Mouse (Mus musculus) stomach, embryonic 16.5 days (tissue): ENCODE results near the gene Fbxl13. TPM values are rescaled to one million over a fixed set of nuclear protein-coding genes. Genes with fewer than 3 reads are reported as not detected.

Source experiments
- ATAC-seq: fragments of 200-750 bp; cut with Nextera tagmentation; 2 replicates; pipeline ENCODE4 v1.8.0; 2017; ENCODE audit warnings: moderate number of reproducible peaks, moderate TSS enrichment; ENCODE audit not compliant: insufficient read depth, low FRiP score
- H3K27ac ChIP-seq: fragments of 300-500 bp; sonication (generic); 2 replicates; pipeline ENCODE4 v1.5.1; 2014; ENCODE audit warnings: low read length
- H3K27me3 ChIP-seq: fragments of 300-500 bp; sonication (generic); 2 replicates; pipeline ENCODE4 v1.6.1; 2014; ENCODE audit warnings: low read length, control low read depth, mixed read lengths; ENCODE audit not compliant: control insufficient read depth, insufficient read depth
- H3K36me3 ChIP-seq: fragments of 300-500 bp; sonication (generic); 2 replicates; pipeline ENCODE4 v1.6.1; 2014; ENCODE audit warnings: low read length; ENCODE audit not compliant: control insufficient read depth, insufficient read depth
- H3K4me1 ChIP-seq: fragments of 300-500 bp; sonication (generic); 2 replicates; pipeline ENCODE4 v1.6.1; 2014; ENCODE audit warnings: low read length, control low read depth, mixed read lengths; ENCODE audit not compliant: control insufficient read depth, insufficient read depth
- H3K4me2 ChIP-seq: fragments of 300-500 bp; sonication (generic); 2 replicates; pipeline ENCODE4 v1.6.1; 2014; ENCODE audit warnings: low read depth, low read length, mixed read lengths
- H3K4me3 ChIP-seq: fragments of 300-500 bp; sonication (generic); replicated peaks from 2 replicates; pipeline ENCODE4 v1.5.1; 2014; ENCODE audit warnings: mild to moderate bottlenecking, low read length
- H3K9ac ChIP-seq: fragments of 300-500 bp; sonication (generic); 2 replicates; pipeline ENCODE4 v1.6.1; 2014; ENCODE audit warnings: low read length
- H3K9me3 ChIP-seq: fragments of 300-500 bp; sonication (generic); replicated peaks from 2 replicates; pipeline ENCODE4 v1.6.1; 2016; ENCODE audit warnings: low read length, control low read depth; ENCODE audit not compliant: control insufficient read depth
- WGBS: fragments of 180-500 bp; shearing (Covaris S2); extraction: QIAGEN DNeasy Blood & Tissue Kit; methylation state at CpG from one replicate; pipeline ENCODE4 v1.1.7; 2014; 5-methylcytosine and 5-hydroxymethylcytosine counted together
- polyA plus RNA-seq: library from polyadenylated mRNA; unstranded; fragments of >200 nt; fragmentation: Nextera tagmentation; extraction: Ambion mirVana; gene quantifications from 2 replicates; pipeline ENCODE4 v1.2.1, GENCODE M21; 2015

Gene Fbxl13
- 0.31 and 0.42 TPM in 2 replicates for polyA plus RNA-seq

DNA sequence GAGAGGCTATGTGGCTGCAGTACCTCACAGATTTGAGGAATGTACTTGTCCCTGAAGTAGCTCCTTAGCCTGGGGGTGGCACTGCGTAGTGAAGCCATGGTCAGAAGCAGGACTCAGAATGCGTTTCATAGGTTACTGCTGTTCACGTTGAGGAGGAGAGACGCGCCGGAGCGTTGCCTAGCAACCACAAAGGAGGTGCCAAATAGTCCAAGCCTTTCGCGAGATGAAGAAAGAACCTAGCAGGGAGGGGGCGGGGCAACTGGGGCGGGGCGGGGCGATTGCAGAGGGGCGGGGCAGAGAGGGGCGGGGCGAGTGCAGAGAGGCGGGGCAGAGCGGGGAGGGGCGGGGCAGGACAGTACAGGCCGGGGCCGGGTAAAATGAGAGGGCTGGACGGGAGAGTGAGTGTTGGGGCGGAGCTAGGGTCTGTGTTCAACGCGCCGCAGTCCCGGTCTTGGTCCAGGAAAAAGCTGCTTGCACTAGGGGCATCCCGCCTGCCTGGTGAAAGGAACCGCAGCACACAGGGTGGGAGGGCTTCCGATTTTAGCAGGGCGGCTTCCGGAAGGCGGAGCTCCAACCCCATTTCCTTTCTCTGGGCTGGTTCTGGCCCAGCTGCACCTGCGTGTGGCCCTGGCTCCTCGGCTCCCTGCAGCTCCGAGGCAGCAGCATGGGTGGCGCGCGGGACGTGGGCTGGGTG is at the start of gene Fbxl13, which contains the start of gene Armc10:
Gene Fbxl13 (minus strand): TSS at position 196 of the 694 bp plus-strand sequence.
Gene Armc10 (plus strand): TSS at position 375 of the 694 bp plus-strand sequence.
- H3K27me3 ChIP-seq = no peaks in the 10 kb centered on the region
- ATAC-seq = peak; percentile 97
- under 1% methylated on average over 40 of the region's 40 CpGs for WGBS

GRCm38 (mm10) chr5:21694854-21695490 is 49.5 kb upstream of the Fbxl13 start:
- no peak overlapping the region for H3K4me2 ChIP-seq
- H3K27me3 ChIP-seq = no peaks in the 10 kb centered on the region
- H3K4me1 ChIP-seq = no peaks in the 10 kb centered on the region
- H3K36me3 ChIP-seq = no peaks in the 10 kb centered on the region
- no peak overlapping the region for H3K4me3 ChIP-seq
- no peak overlapping the region for H3K27ac ChIP-seq
- no peaks in the 10 kb centered on the region for H3K9me3 ChIP-seq
- no peak overlapping the region for H3K9ac ChIP-seq
- ATAC-seq = peak; percentile 64; the same call in 1 of the 2 replicates
- 63% methylated on average over 3 of the region's 3 CpGs for WGBS

More for the DNA sequence above, at the start of gene Fbxl13, which contains the start of gene Armc10:
- Histone ChIP-seq H3K4me3 (peak within 1 kb of the TSS; percentile 88), H3K4me2 (peak within 1 kb of the TSS; percentile 65), H3K9ac (peak within 1 kb of the TSS; percentile 84), H3K9me3 (no peaks in the 10 kb centered on the region), H3K36me3 (peaks cover 3% of the 10 kb centered on the region; the same call in 1 of the 2 replicates), H3K27ac (peak within 1 kb of the TSS; percentile 87), H3K4me1 (peaks cover 18% of the 10 kb centered on the region)

DNA sequence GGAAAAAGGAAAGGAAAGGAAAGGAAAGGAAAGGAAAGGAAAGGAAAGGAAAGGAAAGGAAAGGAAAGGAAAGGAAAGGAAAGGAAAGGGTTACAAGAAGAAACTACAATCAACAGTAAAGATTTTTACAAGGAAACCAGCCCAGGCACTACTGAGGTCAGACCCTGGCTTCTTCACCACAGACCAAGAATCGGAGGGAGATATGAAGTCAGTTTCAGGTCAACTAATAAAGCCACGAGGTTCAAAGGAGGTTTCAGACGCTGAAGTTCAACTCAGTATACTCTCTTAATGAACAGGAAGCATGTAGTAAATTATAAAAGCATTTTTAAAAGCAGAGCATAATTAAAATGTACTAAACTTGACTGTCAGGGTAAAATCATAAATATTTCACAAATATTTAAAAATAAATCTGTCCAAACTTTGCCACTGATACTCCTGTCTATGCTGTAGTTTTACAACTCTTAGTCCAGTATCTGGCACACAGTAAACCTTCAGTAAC is 48.0 kb upstream of the Fbxl13 start:
- H3K27ac ChIP-seq = no peak overlapping the region
- H3K9me3 ChIP-seq = no peaks in the 10 kb centered on the region
- H3K4me2 ChIP-seq = no peak overlapping the region
- H3K27me3 ChIP-seq = no peaks in the 10 kb centered on the region
- H3K4me3 ChIP-seq = no peak overlapping the region
- no peaks in the 10 kb centered on the region for H3K4me1 ChIP-seq
- no peak overlapping the region for H3K9ac ChIP-seq
- ATAC-seq = no peak
- H3K36me3 ChIP-seq = no peaks in the 10 kb centered on the region
- 49% methylated on average over 3 of the region's 3 CpGs for WGBS

DNA sequence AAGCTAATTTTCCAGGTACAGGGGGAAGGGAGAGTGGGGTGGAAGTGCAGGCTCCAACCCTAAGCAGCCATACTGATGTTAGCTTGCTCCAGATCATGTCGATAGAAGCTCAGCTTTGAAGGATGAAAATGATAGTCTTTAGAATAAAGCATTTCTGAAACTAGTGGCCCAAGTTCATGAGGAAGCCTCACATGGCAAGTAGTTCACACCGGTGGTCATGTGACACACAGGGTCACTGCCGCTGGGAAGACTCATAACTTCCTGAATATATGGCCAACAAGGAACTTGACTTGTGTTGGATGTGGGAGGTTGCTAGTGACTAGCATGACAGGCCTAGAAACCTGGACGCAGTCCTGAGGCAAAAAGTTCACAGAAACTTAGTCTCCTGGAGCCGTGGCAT is 46.8 kb upstream of the Fbxl13 start:
- WGBS = 86% methylated on average over 5 of the region's 5 CpGs
- H3K27me3 ChIP-seq = no peaks in the 10 kb centered on the region
- no peak overlapping the region for H3K4me2 ChIP-seq
- no peak overlapping the region for H3K9ac ChIP-seq
- no peak for ATAC-seq
- no peaks in the 10 kb centered on the region for H3K36me3 ChIP-seq
- H3K4me3 ChIP-seq = no peak overlapping the region
- H3K4me1 ChIP-seq = no peaks in the 10 kb centered on the region
- no peaks in the 10 kb centered on the region for H3K9me3 ChIP-seq
- H3K27ac ChIP-seq = no peak overlapping the region

GRCm38 (mm10) chr5:21687042-21687441 is 41.6 kb upstream of the Fbxl13 start:
- no peaks in the 10 kb centered on the region for H3K4me1 ChIP-seq
- no peaks in the 10 kb centered on the region for H3K27me3 ChIP-seq
- H3K4me3 ChIP-seq = no peak overlapping the region
- H3K4me2 ChIP-seq = no peak overlapping the region
- no peak overlapping the region for H3K27ac ChIP-seq
- 0 out of 2 replicates have a peak, but pooled peaks cover 3% of the 10 kb centered on the region for H3K9me3 ChIP-seq
- no peaks in the 10 kb centered on the region for H3K36me3 ChIP-seq
- ATAC-seq = no peak
- 52% methylated on average over 4 of the region's 4 CpGs for WGBS
- H3K9ac ChIP-seq = no peak overlapping the region

DNA sequence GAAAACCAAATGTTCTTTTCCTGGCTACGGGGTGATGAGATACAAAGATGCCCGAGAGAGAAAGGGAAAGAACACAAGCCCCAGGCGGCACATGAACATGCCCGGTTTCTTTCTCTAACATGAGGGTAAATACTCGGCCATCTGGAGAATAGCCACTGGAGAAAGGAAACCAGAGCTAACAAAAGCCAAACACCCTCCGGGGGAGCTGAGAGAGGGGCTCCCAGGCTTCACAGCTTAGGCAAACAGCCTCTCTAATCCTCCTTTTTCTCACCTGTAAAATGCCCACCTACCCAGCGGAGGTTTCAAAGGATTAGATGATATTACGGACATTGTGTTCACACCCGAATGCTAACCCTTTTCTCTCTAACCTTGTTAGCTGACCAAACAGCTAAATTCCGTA is 39.6 kb upstream of the Fbxl13 start:
- 0 out of 2 replicates have a peak, but pooled peaks cover 3% of the 10 kb centered on the region for H3K9me3 ChIP-seq
- H3K4me2 ChIP-seq = no peak overlapping the region
- WGBS = 66% methylated on average over 10 of the region's 10 CpGs
- no peaks in the 10 kb centered on the region for H3K4me1 ChIP-seq
- H3K27ac ChIP-seq = no peak overlapping the region
- H3K36me3 ChIP-seq = no peaks in the 10 kb centered on the region
- no peak overlapping the region for H3K4me3 ChIP-seq
- no peaks in the 10 kb centered on the region for H3K27me3 ChIP-seq
- H3K9ac ChIP-seq = no peak overlapping the region
- no peak for ATAC-seq

- no peaks in the 10 kb centered on the region for H3K36me3 ChIP-seq
- H3K4me2 ChIP-seq = no peak overlapping the region
- H3K27me3 ChIP-seq = no peaks in the 10 kb centered on the region
- H3K9me3 ChIP-seq = 0 out of 2 replicates have a peak, but pooled peaks cover 3% of the 10 kb centered on the region
- no peak overlapping the region for H3K4me3 ChIP-seq
- ATAC-seq = no peak
- H3K4me1 ChIP-seq = no peaks in the 10 kb centered on the region
- 89% methylated on average over 9 of the region's 9 CpGs for WGBS
- no peak overlapping the region for H3K9ac ChIP-seq
- no peak overlapping the region for H3K27ac ChIP-seq
Observed at GRCm38 (mm10) chr5:21683811-21684210, 38.4 kb upstream of the Fbxl13 start.

GRCm38 (mm10) chr5:21680940-21681339 is 35.5 kb upstream of the Fbxl13 start:
- 0 out of 2 replicates have a peak, but pooled peaks cover 3% of the 10 kb centered on the region for H3K9me3 ChIP-seq
- no peaks in the 10 kb centered on the region for H3K27me3 ChIP-seq
- H3K9ac ChIP-seq = no peak overlapping the region
- H3K4me1 ChIP-seq = no peaks in the 10 kb centered on the region
- no peak overlapping the region for H3K4me3 ChIP-seq
- 71% methylated on average over 5 of the region's 5 CpGs for WGBS
- no peak overlapping the region for H3K4me2 ChIP-seq
- H3K27ac ChIP-seq = no peak overlapping the region
- H3K36me3 ChIP-seq = no peaks in the 10 kb centered on the region
- no peak for ATAC-seq

GRCm38 (mm10) chr5:21680029-21680428 is 34.6 kb upstream of the Fbxl13 start:
- 66% methylated on average over 4 of the region's 4 CpGs for WGBS
- Histone ChIP-seq H3K9me3 (peaks cover 3% of the 10 kb centered on the region; the same call in 1 of the 2 replicates), H3K9ac (no peak overlapping the region), H3K4me2 (no peak overlapping the region), H3K27me3 (no peaks in the 10 kb centered on the region), H3K4me1 (no peaks in the 10 kb centered on the region), H3K36me3 (no peaks in the 10 kb centered on the region), H3K4me3 (no peak overlapping the region), H3K27ac (no peak overlapping the region)
- no peak for ATAC-seq
